Mouse (Mus musculus) forebrain, embryonic 11.5 days (tissue): Measurements from ENCODE around the gene Fam234b. TPM values are rescaled to one million over a fixed set of nuclear protein-coding genes. Genes with fewer than 3 reads are reported as not detected.
A peak's percentile ranks its signal among the peaks of the same experiment; 100 is the strongest.

Source experiments
- ATAC-seq: fragments of 200-750 bp; cut with Nextera tagmentation; replicated peaks from 2 replicates; pipeline ENCODE4 v1.8.0; 2017; ENCODE audit warnings: moderate TSS enrichment; ENCODE audit not compliant: low FRiP score
- DNase-seq: peaks from one replicate; pipeline ENCODE4 v3.0.0-alpha.2; 2017; ENCODE audit warnings: low spot score
- H3K27ac ChIP-seq: fragments of 300-500 bp; sonication (generic); 2 replicates; pipeline ENCODE4 v1.5.1; 2014; ENCODE audit warnings: low read depth, low read length
- H3K27me3 ChIP-seq: fragments of 300-500 bp; sonication (generic); 2 replicates; pipeline ENCODE4 v1.6.1; 2014; ENCODE audit warnings: mild to moderate bottlenecking, low read length, mixed read lengths; ENCODE audit not compliant: control insufficient read depth, insufficient read depth
- H3K36me3 ChIP-seq: fragments of 300-500 bp; sonication (generic); 2 replicates; pipeline ENCODE4 v1.6.1; 2014; ENCODE audit warnings: mild to moderate bottlenecking, low read length, moderate library complexity, mixed read lengths; ENCODE audit not compliant: control insufficient read depth, insufficient read depth
- H3K4me1 ChIP-seq: fragments of 300-500 bp; sonication (generic); replicated peaks from 2 replicates; pipeline ENCODE4 v1.6.1; 2014; ENCODE audit warnings: low read length, mixed read lengths; ENCODE audit not compliant: control insufficient read depth, insufficient read depth
- H3K4me2 ChIP-seq: fragments of 300-500 bp; sonication (generic); 2 replicates; pipeline ENCODE4 v1.6.1; 2014; ENCODE audit warnings: low read depth, mild to moderate bottlenecking, low read length, moderate library complexity, mixed read lengths; ENCODE audit not compliant: severe bottlenecking
- H3K4me3 ChIP-seq: fragments of 300-500 bp; sonication (generic); 2 replicates; pipeline ENCODE4 v1.5.1; 2014; ENCODE audit warnings: low read depth, low read length
- H3K9ac ChIP-seq: fragments of 300-500 bp; sonication (generic); 2 replicates; pipeline ENCODE4 v1.6.1; 2014; ENCODE audit warnings: low read length
- H3K9me3 ChIP-seq: fragments of 300-500 bp; sonication (generic); 2 replicates; pipeline ENCODE4 v1.6.1; 2016; ENCODE audit warnings: low read length, mixed read lengths; ENCODE audit not compliant: control insufficient read depth
- WGBS: fragments of 180-500 bp; shearing (Covaris S2); extraction: QIAGEN DNeasy Blood & Tissue Kit; methylation state at CpG from one replicate; pipeline ENCODE4 v1.1.7; 2014; 5-methylcytosine and 5-hydroxymethylcytosine counted together
- polyA plus RNA-seq: library from polyadenylated mRNA; unstranded; fragments of >200 nt; fragmentation: Nextera tagmentation; extraction: Ambion mirVana; gene quantifications from 2 replicates; pipeline ENCODE4 v1.2.1, GENCODE M21; 2014

The Fam234b gene
- polyA plus RNA-seq, 1 experiment from 2014 or later = 34.2 TPM

DNA sequence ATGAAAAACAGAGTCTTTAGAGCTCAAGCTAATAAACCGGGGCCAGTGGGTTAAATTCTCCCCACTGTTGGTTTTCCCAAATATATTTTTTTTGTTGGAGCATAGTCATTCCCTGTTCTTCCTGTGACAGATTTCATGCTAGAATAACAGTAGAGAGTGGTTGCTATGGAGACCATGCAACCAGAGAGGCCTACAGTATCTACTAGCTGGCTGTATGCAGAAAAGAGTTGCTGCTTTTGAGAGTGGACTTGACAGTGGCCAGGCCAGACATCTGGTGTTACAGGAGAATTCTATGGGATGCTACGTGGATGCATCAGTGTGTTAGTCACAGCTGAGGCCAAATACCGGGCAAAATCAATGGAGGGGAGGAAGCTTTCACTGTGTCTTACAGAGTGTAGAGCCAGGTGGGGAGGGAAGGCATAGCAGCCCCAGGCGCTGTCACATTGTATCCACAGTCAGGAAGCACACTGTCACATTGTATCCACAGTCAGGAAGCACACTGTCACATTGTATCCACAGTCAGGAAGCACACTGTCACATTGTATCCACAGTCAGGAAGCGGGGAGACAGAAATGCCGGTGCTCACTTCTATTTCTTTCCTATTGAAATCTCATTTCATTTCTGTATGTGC, 26.1 kb downstream of the Fam234b start:
- ATAC-seq = no peak
- Histone ChIP-seq H3K4me3 (no peak overlapping the region), H3K9me3 (no peaks in the 10 kb centered on the region), H3K27ac (no peak overlapping the region), H3K27me3 (no peaks in the 10 kb centered on the region), H3K4me2 (no peak overlapping the region), H3K9ac (no peak overlapping the region), H3K36me3 (no peaks in the 10 kb centered on the region; the same call in 1 of the 2 replicates), H3K4me1 (no peaks in the 10 kb centered on the region)
- no peak for DNase-seq
- 70% methylated on average over 6 of the region's 6 CpGs for WGBS

DNA sequence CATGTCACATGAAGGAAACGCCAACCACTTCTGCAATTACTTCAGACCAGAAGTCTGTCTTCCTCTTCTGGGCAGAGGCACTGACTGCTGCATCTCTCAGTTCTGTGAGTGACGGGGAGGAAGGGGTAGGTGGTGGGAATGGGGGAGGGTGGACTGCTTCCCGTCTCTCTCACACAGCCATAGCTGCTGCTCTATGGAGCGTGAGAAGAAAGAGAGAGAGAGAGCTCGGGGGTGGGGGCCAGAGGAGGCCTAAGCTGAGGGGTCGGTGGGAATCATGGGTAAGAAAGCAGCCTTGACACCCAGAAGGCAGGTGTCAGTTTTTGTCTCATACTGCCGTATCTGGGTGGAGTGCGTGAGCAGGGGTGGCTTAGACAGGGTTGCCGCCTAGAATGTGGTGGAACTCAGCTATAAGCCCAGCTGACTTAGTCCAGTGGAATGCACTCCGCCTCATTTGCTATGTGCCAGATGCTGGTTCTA, 30.7 kb downstream of the Fam234b start:
- H3K27ac ChIP-seq = no peak overlapping the region
- no peak overlapping the region for H3K9ac ChIP-seq
- WGBS = 43% methylated on average over 10 of the region's 10 CpGs
- no peaks in the 10 kb centered on the region; the same call in 1 of the 2 replicates for H3K36me3 ChIP-seq
- ATAC-seq = peak; percentile 72
- no peaks in the 10 kb centered on the region for H3K4me1 ChIP-seq
- no peak overlapping the region for H3K4me2 ChIP-seq
- no peaks in the 10 kb centered on the region for H3K27me3 ChIP-seq
- H3K4me3 ChIP-seq = no peak overlapping the region
- DNase-seq = no peak
- no peaks in the 10 kb centered on the region for H3K9me3 ChIP-seq

DNA sequence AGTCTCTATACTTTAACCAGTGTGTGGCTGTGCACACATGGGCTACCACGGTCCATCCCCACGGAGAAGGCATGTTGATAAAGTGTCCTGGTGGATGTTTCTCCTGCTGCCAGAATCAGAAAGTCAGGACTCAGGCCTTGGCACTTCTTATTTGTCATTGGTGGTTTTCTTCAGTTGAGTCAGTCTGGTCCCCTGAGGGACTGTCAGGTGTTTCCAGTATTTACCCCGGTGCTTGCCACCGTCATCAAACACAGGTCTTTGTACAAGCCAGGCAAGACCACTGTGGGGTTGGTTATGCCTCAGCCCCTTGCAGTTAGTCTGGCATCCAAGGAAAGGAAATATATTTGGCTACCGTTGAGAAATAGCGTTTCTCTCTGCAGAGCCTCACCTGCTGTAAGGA, 32.8 kb downstream of the Fam234b start:
- H3K4me1 ChIP-seq = no peaks in the 10 kb centered on the region
- 93% methylated on average over 6 of the region's 6 CpGs for WGBS
- H3K27ac ChIP-seq = no peak overlapping the region
- no peaks in the 10 kb centered on the region for H3K9me3 ChIP-seq
- no peaks in the 10 kb centered on the region for H3K27me3 ChIP-seq
- H3K4me3 ChIP-seq = no peak overlapping the region
- no peak overlapping the region for H3K9ac ChIP-seq
- DNase-seq (no peak), ATAC-seq (no peak)
- no peaks in the 10 kb centered on the region; the same call in 1 of the 2 replicates for H3K36me3 ChIP-seq
- H3K4me2 ChIP-seq = no peak overlapping the region

DNA sequence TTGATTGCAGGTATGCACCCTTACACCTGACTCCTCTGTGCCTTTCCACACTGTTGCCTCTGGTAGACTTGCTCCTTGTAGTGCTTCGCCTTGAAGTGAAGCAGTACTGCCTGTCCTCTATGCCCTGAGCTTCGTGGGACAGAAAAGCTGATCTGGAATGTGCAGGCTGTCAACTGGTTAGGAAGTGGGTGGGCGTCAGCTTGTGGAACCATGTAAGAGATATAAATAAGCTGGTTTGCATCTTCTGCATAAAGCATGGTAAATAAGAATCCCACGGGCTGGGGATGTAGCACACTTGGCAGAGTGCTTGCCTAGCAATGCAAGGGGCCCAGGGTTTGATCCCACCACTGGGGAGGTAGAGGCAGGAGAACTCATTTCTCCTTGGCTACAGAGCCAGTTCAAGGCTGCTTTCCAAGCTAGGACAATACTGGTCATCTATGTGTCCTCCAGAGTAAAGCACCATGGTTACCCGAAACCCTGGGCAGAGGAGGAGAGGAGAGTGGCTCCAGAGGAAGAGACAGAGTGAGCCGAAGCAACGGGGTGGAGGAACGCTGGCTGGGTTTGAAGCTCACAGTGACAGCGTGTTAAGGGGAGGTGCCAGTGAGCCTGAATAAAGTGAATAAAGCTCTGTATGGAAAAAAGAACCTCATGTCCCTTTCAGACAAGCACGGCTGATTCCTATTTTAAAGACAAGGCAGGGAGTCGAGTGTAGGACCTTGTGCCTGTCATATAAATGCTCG, 34.8 kb downstream of the Fam234b start:
- H3K4me1 ChIP-seq = no peaks in the 10 kb centered on the region
- ATAC-seq = no peak

DNA sequence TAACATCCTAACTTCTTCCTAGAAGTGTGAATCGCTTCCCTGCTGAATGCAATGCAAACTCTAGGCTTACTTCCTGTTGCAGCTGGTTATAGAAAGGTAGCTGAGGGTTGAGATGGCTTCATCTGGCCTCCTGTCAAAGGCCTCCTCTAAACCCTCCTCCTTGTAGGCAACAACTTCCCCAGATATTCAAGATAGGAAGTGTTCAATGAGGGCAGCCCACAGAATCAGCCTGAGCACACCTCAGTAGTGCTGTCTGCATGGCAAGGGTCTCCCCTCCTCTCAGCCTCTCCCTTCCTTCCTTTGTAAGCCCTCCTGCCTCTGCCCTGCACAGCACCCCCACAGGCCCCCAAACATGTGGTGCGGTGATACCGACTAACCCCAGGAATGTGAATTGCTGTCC, 38.0 kb downstream of the Fam234b start:
- 95% methylated on average over 3 of the region's 3 CpGs for WGBS
- DNase-seq = no peak
- H3K4me2 ChIP-seq = no peak overlapping the region
- no peak overlapping the region for H3K4me3 ChIP-seq
- no peaks in the 10 kb centered on the region for H3K27me3 ChIP-seq
- no peak overlapping the region for H3K9ac ChIP-seq
- H3K36me3 ChIP-seq = no peaks in the 10 kb centered on the region
- no peaks in the 10 kb centered on the region for H3K4me1 ChIP-seq
- H3K9me3 ChIP-seq = no peaks in the 10 kb centered on the region
- no peak for ATAC-seq
- H3K27ac ChIP-seq = no peak overlapping the region

More for the DNA sequence above, 34.8 kb downstream of the Fam234b start:
- Histone ChIP-seq H3K27ac (no peak overlapping the region), H3K9ac (no peak overlapping the region), H3K27me3 (no peaks in the 10 kb centered on the region), H3K4me3 (no peak overlapping the region), H3K4me2 (no peak overlapping the region), H3K9me3 (no peaks in the 10 kb centered on the region), H3K36me3 (no peaks in the 10 kb centered on the region)
- no peak for DNase-seq
- WGBS = 74% methylated on average over 12 of the region's 12 CpGs

DNA sequence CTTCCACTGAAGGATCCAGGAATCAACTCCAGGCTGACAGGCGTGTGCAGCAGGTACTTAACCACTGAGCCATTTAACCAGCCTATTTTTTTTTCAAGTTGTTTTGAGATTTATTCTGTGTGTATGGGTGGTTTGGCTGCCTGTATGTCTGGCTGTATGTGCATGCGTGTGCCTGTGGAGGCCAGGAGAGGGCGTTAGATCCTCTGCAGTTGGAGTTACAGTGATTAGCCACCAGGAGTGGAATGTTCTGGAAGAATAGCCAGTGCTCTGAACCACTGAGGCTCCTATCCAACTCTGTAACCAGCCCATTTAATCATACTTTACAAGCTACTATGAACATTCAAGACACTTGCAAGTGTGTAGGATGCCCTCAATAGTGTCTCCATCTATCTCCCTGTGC, 38.8 kb downstream of the Fam234b start:
- H3K4me1 ChIP-seq = no peaks in the 10 kb centered on the region
- no peak overlapping the region for H3K9ac ChIP-seq
- H3K27ac ChIP-seq = no peak overlapping the region
- no peak for DNase-seq
- no peaks in the 10 kb centered on the region for H3K36me3 ChIP-seq
- H3K4me3 ChIP-seq = no peak overlapping the region
- WGBS = 90% methylated on average over 3 of the region's 3 CpGs
- no peaks in the 10 kb centered on the region for H3K9me3 ChIP-seq
- ATAC-seq = no peak
- H3K27me3 ChIP-seq = no peaks in the 10 kb centered on the region
- no peak overlapping the region for H3K4me2 ChIP-seq

DNA sequence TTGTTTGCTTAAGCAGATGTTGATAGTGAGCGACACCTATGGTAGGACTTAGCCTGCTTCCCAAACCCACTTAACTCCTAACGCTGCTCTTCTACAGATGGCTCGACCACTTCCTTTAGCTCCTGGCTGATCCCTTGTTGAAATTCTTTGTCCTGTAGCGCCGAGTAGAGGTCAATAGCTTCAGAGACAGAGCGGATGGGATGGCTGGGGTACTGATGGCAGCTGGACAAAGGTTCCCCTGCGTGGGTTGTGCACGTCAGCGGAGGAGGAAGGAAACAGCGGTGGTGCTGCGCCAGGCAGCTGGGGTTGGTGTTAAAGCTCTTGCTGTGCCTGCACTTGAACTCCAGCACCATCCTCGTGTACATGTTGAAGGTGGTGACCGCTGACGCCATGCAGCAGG, 39.5 kb downstream of the Fam234b start:
- Histone ChIP-seq H3K4me1 (no peaks in the 10 kb centered on the region), H3K9ac (no peak overlapping the region), H3K4me2 (no peak overlapping the region), H3K27ac (no peak overlapping the region), H3K36me3 (no peaks in the 10 kb centered on the region), H3K9me3 (no peaks in the 10 kb centered on the region), H3K27me3 (no peaks in the 10 kb centered on the region), H3K4me3 (no peak overlapping the region)
- DNase-seq = no peak
- WGBS = 83% methylated on average over 14 of the region's 14 CpGs
- ATAC-seq = no peak

DNA sequence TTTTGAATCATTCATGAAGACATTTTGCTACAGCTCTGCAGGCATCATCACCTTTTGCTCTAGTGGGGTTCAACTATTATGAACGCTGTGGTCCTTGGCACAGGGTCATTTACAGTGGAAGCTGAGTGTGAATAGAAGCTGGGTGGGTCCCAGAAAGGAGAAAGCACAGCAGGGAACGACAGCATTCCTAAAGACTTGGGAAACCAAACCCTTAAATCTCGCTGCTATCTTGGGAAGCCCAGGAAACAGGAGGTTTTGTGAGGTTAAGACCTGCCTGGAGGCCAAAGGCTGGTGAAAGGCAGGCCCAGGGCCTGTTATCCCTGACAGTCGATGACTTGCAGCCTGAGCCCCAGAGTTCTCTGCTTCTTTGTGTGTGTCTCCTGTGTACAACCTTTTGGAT, 40.4 kb downstream of the Fam234b start:
- no peak for DNase-seq
- ATAC-seq = no peak
- Histone ChIP-seq H3K9ac (no peak overlapping the region), H3K4me3 (no peak overlapping the region), H3K4me2 (no peak overlapping the region), H3K27me3 (no peaks in the 10 kb centered on the region), H3K36me3 (no peaks in the 10 kb centered on the region), H3K27ac (no peak overlapping the region), H3K9me3 (no peaks in the 10 kb centered on the region), H3K4me1 (no peaks in the 10 kb centered on the region)
- 47% methylated on average over 4 of the region's 4 CpGs for WGBS

DNA sequence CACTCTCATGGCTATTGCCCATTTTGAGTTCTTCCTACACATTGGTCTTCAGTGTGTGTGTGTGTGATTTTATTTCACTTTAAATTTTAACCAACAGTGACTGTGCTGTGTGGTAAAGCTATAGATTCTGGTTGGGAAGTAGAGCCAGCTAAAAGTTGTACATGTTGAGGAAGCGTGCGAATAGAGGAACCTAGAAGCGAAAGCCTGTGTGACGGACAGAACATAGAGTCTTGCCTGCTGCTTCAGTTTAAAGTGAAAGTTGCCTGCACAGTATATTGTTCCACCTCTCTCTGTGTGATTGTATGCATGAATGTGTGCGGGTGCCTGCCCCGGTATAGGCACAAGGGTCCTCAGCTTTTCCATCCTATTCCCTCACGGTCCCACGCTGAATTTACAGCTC, 42.6 kb downstream of the Fam234b start:
- Histone ChIP-seq H3K27me3 (no peaks in the 10 kb centered on the region), H3K9ac (no peak overlapping the region), H3K4me1 (no peaks in the 10 kb centered on the region), H3K27ac (no peak overlapping the region), H3K9me3 (no peaks in the 10 kb centered on the region), H3K4me2 (no peak overlapping the region), H3K36me3 (no peaks in the 10 kb centered on the region), H3K4me3 (no peak overlapping the region)
- WGBS = 96% methylated on average over 8 of the region's 8 CpGs
- no peak for DNase-seq
- no peak for ATAC-seq
